Mouse (Mus musculus) thymus, adult 18-20 months (tissue): ENCODE data around the gene Tbca.

Experiments
- DNase-seq, 2 experiments: peaks; one replicate each; pipeline ENCODE4 v3.0.0; 2022; ENCODE audit warnings: mixed read lengths in 2 of 2

Gene Tbca

GRCm38 (mm10) chr13:94882221-94882620 is 93.5 kb downstream of the Tbca start:
- DNase-seq: no peak

- DNase-seq: no peak
Measured at GRCm38 (mm10) chr13:94882711-94883145, 94.0 kb downstream of the Tbca start.

GRCm38 (mm10) chr13:94883163-94883965 is 94.7 kb downstream of the Tbca start:
- DNase-seq: no peak

GRCm38 (mm10) chr13:94883966-94884960 is 95.6 kb downstream of the Tbca start:
- DNase-seq: no peak

- no peak for DNase-seq
Measured at GRCm38 (mm10) chr13:94885291-94886235, 96.9 kb downstream of the Tbca start.
